Mouse (Mus musculus): ENCODE measurements at regions not wholly inside any gene's neighbourhood (a gene's known extent, or its start where the extent isn't known, plus 50 kb on each side); places are given as distances from the start of the nearest gene placed in this dataset.

GRCm38 (mm10) chr2:17290709-17291108 lies 440.6 kb downstream of the Nebl start:
- Histone ChIP-seq H3K36me3 (ENCODE audit: control insufficient read depth, insufficient read depth) (no peaks in the 10 kb centered on the region), H3ac (ENCODE audit: control insufficient read depth, insufficient read length) (no peak overlapping the region), H3K79me2 (ENCODE audit: control insufficient read depth, insufficient read depth) (no peaks in the 10 kb centered on the region), H3K27me3 (ENCODE audit: control insufficient read depth, insufficient read depth, insufficient read length) (no peaks in the 10 kb centered on the region), H3K4me3 (no peak overlapping the region), H3K4me2 (ENCODE audit: low read depth) (no peak overlapping the region)
- no peak for TF ChIP-seq POLR2A (IDR thresholded peaks at IDR 0.05; ENCODE audit: insufficient read length, low read depth)
- TF ChIP-seq TCF3 (IDR thresholded peaks at IDR 0.05; ENCODE audit: insufficient read length, low read depth), result no peak
- TF ChIP-seq MYOD1 (IDR thresholded peaks at IDR 0.05; ENCODE audit: control insufficient read depth in 1 of 3, insufficient read length in 2 of 3, low read depth in 2 of 3), result no peak
- no peak for TF ChIP-seq E2F4 (IDR thresholded peaks at IDR 0.05; ENCODE audit: insufficient read depth)
- TF ChIP-seq TCF12 (IDR thresholded peaks at IDR 0.05; ENCODE audit: insufficient read depth, poor library complexity, severe bottlenecking), result no peak
- no peak for TF ChIP-seq MAX (IDR thresholded peaks at IDR 0.05; ENCODE audit: low read depth)
- TF ChIP-seq SRF (IDR thresholded peaks at IDR 0.05; ENCODE audit: control insufficient read depth, insufficient read length, low read depth), result no peak
- TF ChIP-seq USF1 (IDR thresholded peaks at IDR 0.05; ENCODE audit: low read depth), result no peak
- TF ChIP-seq CEBPB (IDR thresholded peaks at IDR 0.05; ENCODE audit: insufficient read depth, poor library complexity, severe bottlenecking), result no peak
- TF ChIP-seq POLR2AphosphoS2 (IDR thresholded peaks at IDR 0.05; ENCODE audit: insufficient read length, low read depth), result no peak
- no peak for TF ChIP-seq REST (IDR thresholded peaks at IDR 0.05; ENCODE audit: insufficient read depth, insufficient read length)
- no peak for TF ChIP-seq MYOG (IDR thresholded peaks at IDR 0.05; ENCODE audit: control insufficient read depth in 1 of 3, insufficient read depth in 1 of 3, insufficient read length in 2 of 3, low read depth in 2 of 3)

DNA sequence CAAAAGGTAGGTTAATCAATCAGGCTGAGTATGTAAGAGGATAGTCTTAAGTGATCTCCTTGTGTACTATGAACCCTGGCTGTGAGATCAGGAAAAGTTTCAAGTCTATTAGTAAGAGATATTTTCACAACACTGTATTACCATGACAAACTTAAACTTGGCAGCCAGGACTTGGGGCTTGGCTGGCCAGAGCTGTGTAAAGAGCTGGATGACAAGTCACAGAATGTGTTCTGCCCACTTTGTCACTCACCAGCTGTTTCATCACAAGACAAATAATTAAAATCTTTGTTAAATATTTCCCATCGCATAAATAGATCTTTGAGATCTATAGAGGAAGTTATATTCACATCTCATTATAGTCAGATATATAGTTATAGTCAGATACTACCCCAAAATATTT lies 443.7 kb downstream of the Nebl start:
- Histone ChIP-seq H3ac (ENCODE audit: control insufficient read depth, insufficient read length) (no peak overlapping the region), H3K79me2 (ENCODE audit: control insufficient read depth, insufficient read depth) (no peaks in the 10 kb centered on the region), H3K4me3 (no peak overlapping the region), H3K27me3 (ENCODE audit: control insufficient read depth, insufficient read depth, insufficient read length) (no peaks in the 10 kb centered on the region), H3K4me2 (ENCODE audit: low read depth) (no peak overlapping the region), H3K36me3 (ENCODE audit: control insufficient read depth, insufficient read depth) (no peaks in the 10 kb centered on the region)
- TF ChIP-seq TCF3 (IDR thresholded peaks at IDR 0.05; ENCODE audit: insufficient read length, low read depth), result no peak
- no peak for TF ChIP-seq POLR2AphosphoS2 (IDR thresholded peaks at IDR 0.05; ENCODE audit: insufficient read length, low read depth)
- no peak for TF ChIP-seq TCF12 (IDR thresholded peaks at IDR 0.05; ENCODE audit: insufficient read depth, poor library complexity, severe bottlenecking)
- no peak for TF ChIP-seq MYOD1 (IDR thresholded peaks at IDR 0.05; ENCODE audit: control insufficient read depth in 1 of 3, insufficient read length in 2 of 3, low read depth in 2 of 3)
- TF ChIP-seq E2F4 (IDR thresholded peaks at IDR 0.05; ENCODE audit: insufficient read depth), result no peak
- TF ChIP-seq MYOG (IDR thresholded peaks at IDR 0.05; ENCODE audit: control insufficient read depth in 1 of 3, insufficient read depth in 1 of 3, insufficient read length in 2 of 3, low read depth in 2 of 3), result no peak

DNA sequence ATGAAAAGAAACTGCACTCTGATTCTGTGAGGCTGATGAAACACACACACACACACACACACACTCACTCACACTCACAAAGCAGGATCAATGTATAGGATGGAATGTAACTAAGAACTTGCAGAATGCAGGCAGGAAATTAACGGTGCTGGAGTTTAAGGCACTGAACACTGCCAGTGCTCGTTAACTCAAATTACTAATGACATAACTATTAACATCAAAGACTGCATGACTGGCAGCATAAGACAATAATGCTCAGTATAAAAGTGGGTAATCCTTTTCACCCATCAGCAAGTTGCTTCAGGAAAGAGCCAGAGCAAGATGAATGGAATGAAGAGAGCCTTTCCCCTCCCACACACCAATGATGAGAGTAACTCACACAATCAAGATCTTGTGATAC lies 481.3 kb downstream of the Nebl start:
- Histone ChIP-seq H3K36me3 (ENCODE audit: control insufficient read depth, insufficient read depth) (no peaks in the 10 kb centered on the region), H3K27me3 (ENCODE audit: control insufficient read depth, insufficient read depth, insufficient read length) (no peaks in the 10 kb centered on the region), H3K79me2 (ENCODE audit: control insufficient read depth, insufficient read depth) (no peaks in the 10 kb centered on the region), H3K4me3 (no peak overlapping the region), H3K4me2 (ENCODE audit: low read depth) (no peak overlapping the region), H3ac (ENCODE audit: control insufficient read depth, insufficient read length) (no peak overlapping the region)
- no peak for TF ChIP-seq POLR2A (IDR thresholded peaks at IDR 0.05; ENCODE audit: insufficient read length, low read depth)
- no peak for TF ChIP-seq SRF (IDR thresholded peaks at IDR 0.05; ENCODE audit: control insufficient read depth, insufficient read length, low read depth)
- TF ChIP-seq USF1 (IDR thresholded peaks at IDR 0.05; ENCODE audit: low read depth), result no peak
- no peak for TF ChIP-seq E2F4 (IDR thresholded peaks at IDR 0.05; ENCODE audit: insufficient read depth)
- no peak for TF ChIP-seq CEBPB (IDR thresholded peaks at IDR 0.05; ENCODE audit: insufficient read depth, poor library complexity, severe bottlenecking)
- no peak for TF ChIP-seq MAX (IDR thresholded peaks at IDR 0.05; ENCODE audit: low read depth)
- no peak for TF ChIP-seq TCF12 (IDR thresholded peaks at IDR 0.05; ENCODE audit: insufficient read depth, poor library complexity, severe bottlenecking)
- TF ChIP-seq REST (IDR thresholded peaks at IDR 0.05; ENCODE audit: insufficient read depth, insufficient read length), result no peak
- TF ChIP-seq MYOD1 (IDR thresholded peaks at IDR 0.05; ENCODE audit: control insufficient read depth in 1 of 3, insufficient read length in 2 of 3, low read depth in 2 of 3), result no peak
- no peak for TF ChIP-seq POLR2AphosphoS2 (IDR thresholded peaks at IDR 0.05; ENCODE audit: insufficient read length, low read depth)
- no peak for TF ChIP-seq MYOG (IDR thresholded peaks at IDR 0.05; ENCODE audit: control insufficient read depth in 1 of 3, insufficient read depth in 1 of 3, insufficient read length in 2 of 3, low read depth in 2 of 3)
- TF ChIP-seq TCF3 (IDR thresholded peaks at IDR 0.05; ENCODE audit: insufficient read length, low read depth), result no peak

DNA sequence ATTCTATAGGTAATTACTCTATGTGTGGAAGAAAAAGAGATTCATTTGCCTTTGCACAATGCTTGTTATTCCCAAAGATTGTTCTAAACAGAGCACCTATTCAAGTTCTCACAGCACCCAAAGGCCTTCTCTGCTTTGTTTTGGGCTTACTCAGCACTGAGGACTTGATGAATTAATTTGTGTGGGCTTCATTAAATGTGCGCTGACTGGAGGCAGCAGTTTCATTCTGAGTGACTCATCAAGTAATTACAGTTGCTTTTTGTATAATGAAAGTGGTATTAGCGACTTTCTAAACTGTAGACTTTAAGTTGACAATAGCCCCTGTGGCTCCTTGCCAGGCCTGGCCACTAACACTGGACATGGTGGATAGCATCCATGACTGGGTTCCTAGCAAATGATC lies 485.4 kb downstream of the Nebl start:
- Histone ChIP-seq H3K79me2 (ENCODE audit: control insufficient read depth, insufficient read depth) (no peaks in the 10 kb centered on the region), H3K4me2 (ENCODE audit: low read depth) (no peak overlapping the region), H3ac (ENCODE audit: control insufficient read depth, insufficient read length) (no peak overlapping the region), H3K27me3 (ENCODE audit: control insufficient read depth, insufficient read depth, insufficient read length) (no peaks in the 10 kb centered on the region), H3K36me3 (ENCODE audit: control insufficient read depth, insufficient read depth) (no peaks in the 10 kb centered on the region), H3K4me3 (no peak overlapping the region)
- TF ChIP-seq MAX (IDR thresholded peaks at IDR 0.05; ENCODE audit: low read depth), result no peak
- no peak for TF ChIP-seq MYOG (IDR thresholded peaks at IDR 0.05; ENCODE audit: control insufficient read depth in 1 of 3, insufficient read depth in 1 of 3, insufficient read length in 2 of 3, low read depth in 2 of 3)
- no peak for TF ChIP-seq SRF (IDR thresholded peaks at IDR 0.05; ENCODE audit: control insufficient read depth, insufficient read length, low read depth)
- TF ChIP-seq REST (IDR thresholded peaks at IDR 0.05; ENCODE audit: insufficient read depth, insufficient read length), result no peak
- no peak for TF ChIP-seq E2F4 (IDR thresholded peaks at IDR 0.05; ENCODE audit: insufficient read depth)
- no peak for TF ChIP-seq POLR2A (IDR thresholded peaks at IDR 0.05; ENCODE audit: insufficient read length, low read depth)
- no peak for TF ChIP-seq TCF12 (IDR thresholded peaks at IDR 0.05; ENCODE audit: insufficient read depth, poor library complexity, severe bottlenecking)
- no peak for TF ChIP-seq USF1 (IDR thresholded peaks at IDR 0.05; ENCODE audit: low read depth)
- TF ChIP-seq MYOD1 (IDR thresholded peaks at IDR 0.05; ENCODE audit: control insufficient read depth in 1 of 3, insufficient read length in 2 of 3, low read depth in 2 of 3), result no peak
- no peak for TF ChIP-seq POLR2AphosphoS2 (IDR thresholded peaks at IDR 0.05; ENCODE audit: insufficient read length, low read depth)
- TF ChIP-seq CEBPB (IDR thresholded peaks at IDR 0.05; ENCODE audit: insufficient read depth, poor library complexity, severe bottlenecking), result no peak
- TF ChIP-seq TCF3 (IDR thresholded peaks at IDR 0.05; ENCODE audit: insufficient read length, low read depth), result no peak

DNA sequence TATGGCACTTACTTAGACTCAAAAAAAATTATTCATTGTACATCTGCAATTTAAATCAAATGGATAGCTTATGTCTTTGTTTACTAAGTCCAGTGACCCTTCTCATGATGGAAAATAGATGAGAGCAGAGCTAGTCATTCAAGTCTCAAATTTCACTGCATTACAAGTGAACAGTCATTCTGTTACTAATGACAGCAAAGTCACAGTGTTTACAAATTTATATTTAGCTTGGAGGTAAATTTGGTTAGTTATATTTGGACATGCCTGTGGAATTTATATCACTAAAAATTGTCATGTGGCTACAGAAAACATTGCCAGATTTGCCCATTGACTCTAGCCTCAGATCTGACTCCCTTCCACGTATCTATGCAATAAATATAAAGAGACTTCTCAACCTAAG lies 515.7 kb downstream of the Nebl start:
- H3K27me3 ChIP-seq (ENCODE audit: control insufficient read depth, insufficient read depth, insufficient read length), result no peaks in the 10 kb centered on the region
- H3K4me2 ChIP-seq (ENCODE audit: low read depth), result no peak overlapping the region
- no peak overlapping the region for H3ac ChIP-seq (ENCODE audit: control insufficient read depth, insufficient read length)
- H3K36me3 ChIP-seq (ENCODE audit: control insufficient read depth, insufficient read depth), result no peaks in the 10 kb centered on the region
- no peaks in the 10 kb centered on the region for H3K79me2 ChIP-seq (ENCODE audit: control insufficient read depth, insufficient read depth)
- H3K4me3 ChIP-seq, result no peak overlapping the region
- TF ChIP-seq CEBPB (IDR thresholded peaks at IDR 0.05; ENCODE audit: insufficient read depth, poor library complexity, severe bottlenecking) (no peak), POLR2A (IDR thresholded peaks at IDR 0.05; ENCODE audit: insufficient read length, low read depth) (no peak), MYOG (IDR thresholded peaks at IDR 0.05; ENCODE audit: control insufficient read depth in 1 of 3, insufficient read depth in 1 of 3, insufficient read length in 2 of 3, low read depth in 2 of 3) (no peak), TCF3 (IDR thresholded peaks at IDR 0.05; ENCODE audit: insufficient read length, low read depth) (no peak), USF1 (IDR thresholded peaks at IDR 0.05; ENCODE audit: low read depth) (no peak), TCF12 (IDR thresholded peaks at IDR 0.05; ENCODE audit: insufficient read depth, poor library complexity, severe bottlenecking) (no peak)

Data from myocyte (in vitro differentiated cells).